Mouse (Mus musculus) ES-E14 (cell line): ENCODE measurements at regions not wholly inside any gene's neighbourhood (a gene's known extent, or its start where the extent isn't known, plus 50 kb on each side); places are given as distances from the start of the nearest gene placed in this dataset.

ENCODE experiments used
- DNase-seq: peaks from one replicate; pipeline ENCODE4 v3.0.0-alpha.2; 2013; ENCODE audit warnings: low read depth, low spot score
- H3K27ac ChIP-seq: 2 replicates; pipeline ENCODE4 v1.5.1; 2012; ENCODE audit warnings: low read depth, mild to moderate bottlenecking, low read length, moderate library complexity, mixed read lengths; ENCODE audit not compliant: poor library complexity, insufficient read depth, severe bottlenecking
- H3K36me3 ChIP-seq: 2 replicates; pipeline ENCODE4 v1.6.1; 2012; ENCODE audit warnings: mild to moderate bottlenecking, low read length, moderate library complexity, mixed read lengths; ENCODE audit not compliant: control insufficient read depth, poor library complexity, insufficient read depth, severe bottlenecking
- H3K4me1 ChIP-seq, 2 experiments: fragments of 150-350 bp in 1 of 2; sonication (generic) in 1 of 2; 2 replicates each; pipeline ENCODE4 v1.6.1; 2012; ENCODE audit warnings: low read length in 2 of 2, mild to moderate bottlenecking in 1 of 2, mixed read lengths in 1 of 2; ENCODE audit not compliant: control insufficient read depth in 2 of 2, insufficient read depth in 2 of 2, poor library complexity in 1 of 2
- H3K4me3 ChIP-seq, 2 experiments: fragments of 150-350 bp in 1 of 2; sonication (generic) in 1 of 2; 2 replicates each; pipeline ENCODE4 v1.5.1; 2012; ENCODE audit warnings: low read length in 2 of 2, low read depth in 1 of 2, mild to moderate bottlenecking in 1 of 2, mixed read lengths in 1 of 2; ENCODE audit not compliant: insufficient read depth in 1 of 2, poor library complexity in 1 of 2, severe bottlenecking in 1 of 2
- H3K9ac ChIP-seq: 2 replicates; pipeline ENCODE4 v1.6.1; 2012; ENCODE audit warnings: low read depth, mild to moderate bottlenecking, low read length, mixed read lengths; ENCODE audit not compliant: poor library complexity, insufficient read depth, severe bottlenecking
- H3K9me3 ChIP-seq: fragments of 150-350 bp; sonication (generic); 2 replicates; pipeline ENCODE4 v1.6.1; 2012; ENCODE audit warnings: low read depth, mild to moderate bottlenecking, low read length; ENCODE audit not compliant: control insufficient read depth, insufficient read depth
- CHD2 ChIP-seq: IDR thresholded peaks from 2 replicates; pipeline ENCODE4 v1.6.1; 2014; ENCODE audit warnings: mild to moderate bottlenecking, low read depth, low read length, inconsistent platforms
- HCFC1 ChIP-seq: IDR thresholded peaks from 2 replicates; pipeline ENCODE4 v1.6.1; 2012; ENCODE audit warnings: low read length, inconsistent platforms, borderline replicate concordance; ENCODE audit not compliant: insufficient read depth
- MAFK ChIP-seq: IDR thresholded peaks from 2 replicates; pipeline ENCODE4 v1.6.1; 2014; ENCODE audit warnings: mild to moderate bottlenecking, low read depth, low read length, inconsistent platforms; ENCODE audit not compliant: insufficient read depth
- ZC3H11A ChIP-seq: IDR thresholded peaks from 2 replicates; pipeline ENCODE4 v1.6.1; 2012; ENCODE audit warnings: low read depth, mild to moderate bottlenecking, inconsistent platforms, low read length, borderline replicate concordance
- ZNF384 ChIP-seq: IDR thresholded peaks from 2 replicates; pipeline ENCODE4 v1.6.1; 2012; ENCODE audit warnings: low read depth, low read length, inconsistent platforms
- in situ Hi-C, 2 experiments: fragments of 600-800 bp; cut with MboI; formaldehyde crosslinking; loops; one replicate each; pipeline ENCODE4 v1.15.1; 2025; ENCODE audit warnings: low sequenced_read_pairs in 2 of 2, inconsistent platforms in 1 of 2; ENCODE audit not compliant: unreplicated experiment in 2 of 2

DNA sequence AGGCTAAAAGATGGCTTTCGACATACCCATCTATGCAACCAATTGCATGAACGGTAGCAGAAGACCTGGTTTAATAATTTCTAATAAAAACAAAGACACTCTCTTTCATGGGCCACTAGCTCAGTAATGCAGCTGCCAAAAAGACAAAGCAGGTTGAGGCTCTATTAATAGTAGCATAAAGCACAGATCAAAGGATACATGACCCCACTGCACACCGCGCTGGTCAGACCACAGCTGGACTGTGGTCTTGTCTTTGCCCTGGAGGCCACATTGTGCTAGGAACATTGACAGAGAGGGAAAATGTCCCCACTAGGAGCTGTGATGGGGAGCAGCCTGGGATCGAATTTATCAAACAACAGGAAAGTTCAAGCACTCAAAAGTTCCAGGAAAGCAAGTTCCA, 79.3 kb upstream of the Ntf3 start:
- H3K9me3 ChIP-seq: no peaks in the 10 kb centered on the region
- TF ChIP-seq ZNF384: no peak
- TF ChIP-seq ZC3H11A: no peak
- no peak for TF ChIP-seq MAFK
- H3K4me3 ChIP-seq: no peak overlapping the region
- no peaks in the 10 kb centered on the region for H3K4me1 ChIP-seq
- H3K9ac ChIP-seq: no peak overlapping the region
- no peaks in the 10 kb centered on the region for H3K36me3 ChIP-seq
- H3K27ac ChIP-seq: no peak overlapping the region
- DNase-seq: no peak
- in situ Hi-C loops: no loop called here

DNA sequence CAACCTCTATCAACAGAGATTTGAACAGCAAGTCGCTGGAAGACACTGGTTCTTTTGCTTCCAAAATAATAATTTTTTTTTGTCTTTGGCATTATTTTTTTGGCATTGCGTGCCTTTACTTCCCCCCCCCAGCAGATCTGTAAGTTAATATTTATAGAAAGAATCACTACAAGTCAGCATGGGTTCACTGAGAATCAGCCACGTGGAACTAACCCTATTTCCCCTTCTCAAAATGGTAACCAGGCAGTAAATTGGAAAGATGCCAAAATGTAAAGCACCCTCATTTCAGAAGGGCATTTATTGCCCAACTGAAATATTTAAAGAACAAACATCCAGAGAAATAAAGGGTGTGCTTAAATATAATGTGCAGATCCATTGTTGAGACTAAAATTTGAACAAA, 78.7 kb upstream of the Ntf3 start:
- TF ChIP-seq CHD2: no peak
- TF ChIP-seq MAFK: no peak
- no peak for TF ChIP-seq ZC3H11A
- TF ChIP-seq ZNF384: no peak
- no peak for TF ChIP-seq HCFC1

DNA sequence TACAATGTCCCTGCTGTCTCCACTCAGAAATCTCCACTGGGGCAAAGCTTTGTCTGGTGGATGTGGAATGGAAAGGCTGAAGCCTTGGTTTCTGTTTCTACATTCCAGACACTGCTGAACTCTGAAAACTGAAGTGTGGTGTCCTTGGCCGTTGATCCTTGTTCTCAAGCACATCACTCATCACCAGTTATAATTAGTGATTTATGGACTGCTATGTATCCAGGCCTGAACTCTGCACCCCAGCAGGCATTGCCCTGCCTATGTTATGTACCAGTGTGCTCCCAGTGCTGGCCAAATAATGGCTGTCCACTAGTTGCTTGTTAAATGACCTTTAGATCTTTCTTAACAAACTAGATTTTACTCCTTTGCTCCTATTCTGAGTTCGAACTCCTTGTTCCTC, 75.6 kb upstream of the Ntf3 start:
- DNase-seq: no peak
- Histone ChIP-seq H3K9me3 (no peaks in the 10 kb centered on the region), H3K27ac (no peak overlapping the region), H3K4me1 (no peaks in the 10 kb centered on the region), H3K9ac (no peak overlapping the region), H3K36me3 (no peaks in the 10 kb centered on the region), H3K4me3 (no peak overlapping the region)
- in situ Hi-C loops: no loop called here
- no peak for TF ChIP-seq CHD2
- no peak for TF ChIP-seq HCFC1
- no peak for TF ChIP-seq ZNF384
- no peak for TF ChIP-seq ZC3H11A
- no peak for TF ChIP-seq MAFK

More for the DNA sequence above, 78.7 kb upstream of the Ntf3 start:
- Histone ChIP-seq H3K36me3 (no peaks in the 10 kb centered on the region), H3K4me3 (no peak overlapping the region), H3K9me3 (no peaks in the 10 kb centered on the region), H3K4me1 (no peaks in the 10 kb centered on the region), H3K27ac (no peak overlapping the region), H3K9ac (no peak overlapping the region)
- in situ Hi-C loops: no loop called here
- no peak for DNase-seq

DNA sequence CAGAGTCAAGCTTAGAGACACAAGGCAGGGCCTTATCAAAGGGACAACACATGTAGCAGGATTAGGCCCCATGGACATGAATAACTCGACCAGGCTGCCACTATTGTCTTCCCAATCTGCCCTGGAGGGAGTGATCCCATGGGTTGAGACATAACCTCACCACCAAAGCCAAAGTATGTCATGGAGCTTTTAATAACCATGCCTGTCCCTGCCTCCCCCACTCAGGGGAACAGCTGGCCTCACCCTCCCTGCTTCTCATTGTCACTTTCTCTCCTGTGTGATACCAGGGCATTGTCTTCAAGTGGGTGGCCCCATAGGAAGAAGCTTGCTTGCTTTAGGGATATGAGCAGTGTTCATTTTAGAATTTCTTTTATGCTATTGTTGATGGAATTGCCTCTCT, 73.5 kb upstream of the Ntf3 start:
- Histone ChIP-seq H3K4me1 (no peaks in the 10 kb centered on the region), H3K4me3 (no peak overlapping the region), H3K36me3 (no peaks in the 10 kb centered on the region), H3K27ac (no peak overlapping the region), H3K9ac (no peak overlapping the region; the same call in 1 of the 2 replicates), H3K9me3 (no peaks in the 10 kb centered on the region)
- no peak for DNase-seq
- TF ChIP-seq CHD2 (no peak), MAFK (no peak), HCFC1 (no peak), ZNF384 (no peak), ZC3H11A (no peak)
- in situ Hi-C loops: no loop called here
